14 mouse cellular contexts compared by ENCODE assay signal in genomic region chr2:179045361-179045760, GRCm38 (mm10).
A peak's percentile ranks its signal among the peaks of the same experiment; 100 is the strongest.
DNase-seq lines count a peak whose midpoint lies in the region; ATAC-seq and TF ChIP-seq lines count a peak whose summit lies in the region.
"Had no signal": no experiment of that assay in that cellular context is flagged by ENCODE, and none has a peak within 500 bp of the region (broad histone marks: within the 10 kb centered on the region; RNA-seq: fewer than 3 reads in every experiment).

No protein-coding gene starts in this region.

- no peaks in the 10 kb centered on the region for H3K27me3 ChIP-seq in embryonic facial prominence, embryonic 11.5 days (ENCODE audit: control insufficient read depth, insufficient read depth, low read length)
- H3K27me3 ChIP-seq in midbrain, embryonic 12.5 days = no peaks in the 10 kb centered on the region; the same call in 1 of the 2 replicates
- no peaks in the 10 kb centered on the region for H3K27me3 ChIP-seq in liver, postnatal 0 days (ENCODE audit: insufficient read depth, low read length)
- H3K27me3 ChIP-seq: lung, embryonic 15.5 days had no signal

- 67% methylated on average over 1 of the region's 1 CpGs for WGBS in embryonic facial prominence, embryonic 11.5 days
- WGBS in midbrain, embryonic 12.5 days = 50% methylated on average over 1 of the region's 1 CpGs
- 64% methylated on average over 1 of the region's 1 CpGs for WGBS in liver, postnatal 0 days (ENCODE audit: insufficient replicate concordance)

- no peak overlapping the region for H3K27ac ChIP-seq in embryonic facial prominence, embryonic 11.5 days (replicated peaks; ENCODE audit: low read depth, low read length)
- no peak overlapping the region for H3K27ac ChIP-seq in midbrain, embryonic 12.5 days (replicated peaks)
- no peak overlapping the region for H3K27ac ChIP-seq in liver, postnatal 0 days (ENCODE audit: low read depth)
- H3K27ac ChIP-seq: gastrocnemius, adult 2 months; limb, embryonic 13.5 days; lung, embryonic 15.5 days had no signal

- no peak for TF ChIP-seq CTCF in liver, postnatal 0 days (IDR thresholded peaks at IDR 0.05; ENCODE audit: low read depth)

- peak; percentile 68; the same call in 1 of the 2 replicates for ATAC-seq in embryonic facial prominence, embryonic 11.5 days (replicated peaks; ENCODE audit: insufficient number of reproducible peaks, low FRiP score, low TSS enrichment, low read depth)
- ATAC-seq in midbrain, embryonic 12.5 days (ENCODE audit: low FRiP score, low read depth) = peak; percentile 49; the same call in 1 of the 2 replicates
- ATAC-seq in liver, postnatal 0 days = no peak

- no peak for TF ChIP-seq EP300 in liver, postnatal 0 days (IDR thresholded peaks at IDR 0.05; ENCODE audit: low read depth)

- intact Hi-C loops in left cerebral cortex, postnatal 4 days (cut with DNase I) = no loop called here
- intact Hi-C loops in left cerebral cortex, postnatal 14 days (cut with DNase I) = no loop called here

- no peaks in the 10 kb centered on the region for H3K36me3 ChIP-seq in embryonic facial prominence, embryonic 11.5 days (replicated peaks; ENCODE audit: control insufficient read depth, insufficient read depth, low read depth, low read length)
- no peaks in the 10 kb centered on the region for H3K36me3 ChIP-seq in midbrain, embryonic 12.5 days
- no peaks in the 10 kb centered on the region for H3K36me3 ChIP-seq in liver, postnatal 0 days (replicated peaks; ENCODE audit: insufficient read depth, low read length)
- H3K36me3 ChIP-seq: limb, embryonic 13.5 days; lung, embryonic 15.5 days had no signal

- H3K9me3 ChIP-seq in embryonic facial prominence, embryonic 11.5 days (replicated peaks; ENCODE audit: control insufficient read depth, low read length) = no peaks in the 10 kb centered on the region
- H3K9me3 ChIP-seq in midbrain, embryonic 12.5 days = no peaks in the 10 kb centered on the region
- H3K9me3 ChIP-seq in liver, postnatal 0 days (ENCODE audit: low read length) = no peaks in the 10 kb centered on the region
- H3K9me3 ChIP-seq: limb, embryonic 13.5 days; lung, embryonic 15.5 days had no signal

- H3K9ac ChIP-seq in embryonic facial prominence, embryonic 11.5 days (replicated peaks; ENCODE audit: low read length) = no peak overlapping the region
- H3K9ac ChIP-seq in midbrain, embryonic 12.5 days (replicated peaks) = no peak overlapping the region
- H3K9ac ChIP-seq in liver, postnatal 0 days (replicated peaks) = no peak overlapping the region
- H3K9ac ChIP-seq: limb, embryonic 13.5 days; lung, embryonic 15.5 days had no signal

- no peaks in the 10 kb centered on the region for H3K4me1 ChIP-seq in embryonic facial prominence, embryonic 11.5 days (ENCODE audit: control insufficient read depth, insufficient read depth, low read length)
- peaks cover 6% of the 10 kb centered on the region for H3K4me1 ChIP-seq in midbrain, embryonic 12.5 days
- H3K4me1 ChIP-seq in liver, postnatal 0 days (ENCODE audit: insufficient read depth) = no peaks in the 10 kb centered on the region
- H3K4me1 ChIP-seq: lung, embryonic 15.5 days had no signal

- no peak overlapping the region for H3K4me2 ChIP-seq in embryonic facial prominence, embryonic 11.5 days (ENCODE audit: low read depth, low read length)
- no peak overlapping the region for H3K4me2 ChIP-seq in midbrain, embryonic 12.5 days (replicated peaks)
- no peak overlapping the region for H3K4me2 ChIP-seq in liver, postnatal 0 days (ENCODE audit: low read depth, low read length)
- H3K4me2 ChIP-seq: limb, embryonic 13.5 days; lung, embryonic 15.5 days had no signal

- DNase-seq in left cerebral cortex, postnatal 4 days = peak; percentile 33
- DNase-seq in left cerebral cortex, adult 11 months (ENCODE audit: low spot score) = no peak
- DNase-seq in embryonic facial prominence, embryonic 11.5 days (ENCODE audit: low spot score) = peak; percentile 14
- DNase-seq in forelimb bud, embryonic 11.5 days (ENCODE audit: low read depth, low spot score) = peak; percentile 12
- no peak for DNase-seq in thymus, postnatal 36 days
- no peak for DNase-seq in left cerebral cortex, postnatal 14 days (ENCODE audit: low spot score in 2 of 2)
- DNase-seq in liver, postnatal 0 days = no peak
- DNase-seq: cerebellum, adult 18-20 months; gastrocnemius, adult 2 months; kidney, adult 2 months; layer of hippocampus, adult 9-11 months had no signal

- H3K4me3 ChIP-seq in embryonic facial prominence, embryonic 11.5 days (ENCODE audit: low read depth, low read length) = no peak overlapping the region
- H3K4me3 ChIP-seq in midbrain, embryonic 12.5 days = no peak overlapping the region
- no peak overlapping the region for H3K4me3 ChIP-seq in liver, postnatal 0 days (ENCODE audit: low read depth, low read length)
- H3K4me3 ChIP-seq: gastrocnemius, adult 2 months; limb, embryonic 13.5 days; lung, embryonic 15.5 days had no signal

Comparison
In these comparisons a context has a peak if more than half of its experiments do, and no peak if none do; other contexts are left out.
1. DNase-seq: peak in left cerebral cortex, postnatal 4 days (single experiment), embryonic facial prominence, embryonic 11.5 days (single experiment) and forelimb bud, embryonic 11.5 days (single experiment); none in left cerebral cortex, adult 11 months (single experiment), thymus, postnatal 36 days (0 of 2), left cerebral cortex, postnatal 14 days (0 of 2) and liver, postnatal 0 days (single experiment).